10 mouse cellular contexts compared by ENCODE assay signal in genomic region chr10:57571211-57571730, GRCm38 (mm10). TPM values are rescaled to one million over a fixed set of nuclear protein-coding genes. Genes with fewer than 3 reads are reported as not detected.
DNase-seq lines count a peak whose midpoint lies in the region; ATAC-seq and TF ChIP-seq lines count a peak whose summit lies in the region.
"Had no signal": no experiment of that assay in that cellular context is flagged by ENCODE, and none has a peak within 500 bp of the region (broad histone marks: within the 10 kb centered on the region; RNA-seq: fewer than 3 reads in every experiment).

No protein-coding gene starts in this region.

- H3K4me1 ChIP-seq in intestine, postnatal 0 days (replicated peaks; ENCODE audit: control insufficient read depth, insufficient read depth, low read length) = no peaks in the 10 kb centered on the region
- H3K4me1 ChIP-seq in intestine, embryonic 15.5 days (replicated peaks) = no peaks in the 10 kb centered on the region
- H3K4me1 ChIP-seq: embryonic facial prominence, embryonic 13.5 days had no signal

- no peaks in the 10 kb centered on the region for H3K27me3 ChIP-seq in intestine, postnatal 0 days (replicated peaks; ENCODE audit: control insufficient read depth, insufficient read depth, low read length)
- H3K27me3 ChIP-seq in intestine, embryonic 15.5 days (replicated peaks) = no peaks in the 10 kb centered on the region
- H3K27me3 ChIP-seq: embryonic facial prominence, embryonic 13.5 days had no signal

- no peaks in the 10 kb centered on the region for H3K9me3 ChIP-seq in intestine, postnatal 0 days (ENCODE audit: control insufficient read depth)
- H3K9me3 ChIP-seq in intestine, embryonic 15.5 days = no peaks in the 10 kb centered on the region
- H3K9me3 ChIP-seq: embryonic facial prominence, embryonic 13.5 days had no signal

- TF ChIP-seq CTCF in intestine, postnatal 0 days (IDR thresholded peaks at IDR 0.05; ENCODE audit: low read depth) = peak; percentile 79

- intact Hi-C loops in heart, postnatal 14 days (cut with DNase I) = no loop called here
- intact Hi-C loops in left cerebral cortex, postnatal 4 days (cut with DNase I) = no loop called here

- no peak overlapping the region for H3K9ac ChIP-seq in intestine, postnatal 0 days (ENCODE audit: low read depth, low read length)
- no peak overlapping the region for H3K9ac ChIP-seq in intestine, embryonic 15.5 days
- H3K9ac ChIP-seq: embryonic facial prominence, embryonic 13.5 days had no signal

- H3K4me2 ChIP-seq in intestine, postnatal 0 days (replicated peaks; ENCODE audit: low read depth) = no peak overlapping the region
- H3K4me2 ChIP-seq in intestine, embryonic 15.5 days (replicated peaks) = no peak overlapping the region
- H3K4me2 ChIP-seq: embryonic facial prominence, embryonic 13.5 days had no signal

- H3K36me3 ChIP-seq in intestine, postnatal 0 days (ENCODE audit: control insufficient read depth, insufficient read depth) = no peaks in the 10 kb centered on the region
- no peaks in the 10 kb centered on the region for H3K36me3 ChIP-seq in intestine, embryonic 15.5 days
- H3K36me3 ChIP-seq: embryonic facial prominence, embryonic 13.5 days had no signal

- no peak for ATAC-seq in intestine, postnatal 0 days
- no peak for ATAC-seq in intestine, embryonic 15.5 days

- 39% methylated on average over 8 of the region's 8 CpGs for WGBS in intestine, postnatal 0 days
- WGBS in intestine, embryonic 15.5 days = 40% methylated on average over 8 of the region's 8 CpGs

- no peak overlapping the region for H3K4me3 ChIP-seq in intestine, postnatal 0 days (ENCODE audit: low read depth, low read length)
- no peak overlapping the region for H3K4me3 ChIP-seq in intestine, embryonic 15.5 days (replicated peaks)
- H3K4me3 ChIP-seq: embryonic facial prominence, embryonic 13.5 days had no signal

- peak; percentile 79 for DNase-seq in R1 (ENCODE audit: low read depth, low spot score)
- DNase-seq in cerebellum, postnatal 36 days = peak; percentile 62 to 71
- DNase-seq in heart, postnatal 14 days = peak; percentile 51 to 65
- peak; percentile 72 for DNase-seq in left cerebral cortex, postnatal 4 days
- DNase-seq in natural killer cell, adult 2 months (ENCODE audit: low spot score in 2 of 2) = peak; percentile 28 to 68
- DNase-seq in thymus, postnatal 14 days = peak; percentile 72

- H3K27ac ChIP-seq in intestine, postnatal 0 days (ENCODE audit: low read depth, low read length) = no peak overlapping the region
- H3K27ac ChIP-seq in intestine, embryonic 15.5 days = no peak overlapping the region
- H3K27ac ChIP-seq: embryonic facial prominence, embryonic 13.5 days; macrophage had no signal

RNA-seq across cellular contexts. Expression of gene Serinc1, which starts 38.9 kb away (rescaled TPM):
- 80.9 and 81.7 TPM in 2 replicates for polyA plus RNA-seq in intestine, postnatal 0 days (2015; fragmentation: Nextera tagmentation; extraction: Ambion mirVana)
- polyA plus RNA-seq in intestine, embryonic 15.5 days (2015; fragmentation: Nextera tagmentation; extraction: Ambion mirVana) = 111 and 127 TPM in 2 replicates
- 100 to 1,000 TPM; 254 to 264 TPM for total RNA-seq in heart, postnatal 14 days (2021)
- 100 to 1,000 TPM; 579 to 621 TPM for total RNA-seq in left cerebral cortex, postnatal 4 days (2021)
